Mouse (Mus musculus) erythroblast, embryonic 14.5 days (primary cell): ENCODE data around the gene Clk3.

Source experiments
- GATA1 ChIP-seq: IDR thresholded peaks from 2 replicates; pipeline ENCODE4 v1.6.1; 2012; ENCODE audit warnings: low read length, inconsistent platforms, mixed read lengths
- TAL1 ChIP-seq: IDR thresholded peaks from 3 replicates; pipeline ENCODE4 v1.6.1; 2012; ENCODE audit warnings: low read length, inconsistent platforms, mixed read lengths

- TF ChIP-seq TAL1: no peak
- TF ChIP-seq GATA1: no peak
Measured at GRCm38 (mm10) chr9:57774168-57774567, 8.5 kb upstream of the Clk3 start.
